Mouse (Mus musculus) cerebellum, adult 2 months (tissue): ENCODE results near the gene Lrrc20.

Source experiments
- CTCF ChIP-seq: fragments of 200-500 bp; IDR thresholded peaks from 2 replicates; pipeline ENCODE4 v1.5.1; 2011; ENCODE audit warnings: low read depth, mild to moderate bottlenecking, control low read depth, low read length, moderate library complexity, borderline replicate concordance; ENCODE audit not compliant: insufficient read depth
- POLR2A ChIP-seq: fragments of 200-500 bp; IDR thresholded peaks from 2 replicates; pipeline ENCODE4 v1.6.1; 2011; ENCODE audit warnings: low read length, control low read depth, borderline replicate concordance; ENCODE audit not compliant: insufficient read depth

- no peak for TF ChIP-seq POLR2A
- no peak for TF ChIP-seq CTCF
Measured at GRCm38 (mm10) chr10:61534371-61535101, 58.9 kb downstream of the Lrrc20 start.
